Mouse (Mus musculus) spleen, postnatal 4 days (tissue): ENCODE measurements around the gene Ccser1.

Experiments used
- DNase-seq, 2 experiments: peaks; one replicate each; pipeline ENCODE4 v3.0.0; 2022; ENCODE audit warnings: low spot score in 2 of 2

Gene Ccser1

GRCm38 (mm10) chr6:61296188-61297037 lies 116.3 kb downstream of the Ccser1 start:
- DNase-seq = no peak

- no peak for DNase-seq
Observed at GRCm38 (mm10) chr6:61300441-61300840, 120.3 kb downstream of the Ccser1 start.

- no peak for DNase-seq
Observed at GRCm38 (mm10) chr6:61300975-61301374, 120.9 kb downstream of the Ccser1 start.

- no peak for DNase-seq
Observed at GRCm38 (mm10) chr6:61301631-61302030, 121.5 kb downstream of the Ccser1 start.

GRCm38 (mm10) chr6:61311324-61312091 lies 131.4 kb downstream of the Ccser1 start:
- no peak for DNase-seq

- no peak for DNase-seq
Observed at GRCm38 (mm10) chr6:61315884-61316601, 135.9 kb downstream of the Ccser1 start.

GRCm38 (mm10) chr6:61320842-61321241 lies 140.7 kb downstream of the Ccser1 start:
- no peak for DNase-seq

- DNase-seq = no peak
Observed at GRCm38 (mm10) chr6:61322328-61322727, 142.2 kb downstream of the Ccser1 start.

GRCm38 (mm10) chr6:61326131-61326530 lies 146.0 kb downstream of the Ccser1 start:
- no peak for DNase-seq

- DNase-seq = no peak
Observed at GRCm38 (mm10) chr6:61328981-61329380, 148.9 kb downstream of the Ccser1 start.

- no peak for DNase-seq
Observed at GRCm38 (mm10) chr6:61329593-61330540, 149.7 kb downstream of the Ccser1 start.

- no peak for DNase-seq
Observed at GRCm38 (mm10) chr6:61334466-61334865, 154.3 kb downstream of the Ccser1 start.

- DNase-seq = no peak
Observed at GRCm38 (mm10) chr6:61347045-61347838, 167.1 kb downstream of the Ccser1 start.

GRCm38 (mm10) chr6:61363722-61364121 lies 183.6 kb downstream of the Ccser1 start:
- DNase-seq = no peak

GRCm38 (mm10) chr6:61382526-61382925 lies 202.4 kb downstream of the Ccser1 start:
- DNase-seq = no peak

- DNase-seq = no peak
Observed at GRCm38 (mm10) chr6:61382991-61383390, 202.9 kb downstream of the Ccser1 start.

- DNase-seq = no peak
Observed at GRCm38 (mm10) chr6:61387046-61387445, 206.9 kb downstream of the Ccser1 start.

GRCm38 (mm10) chr6:61427490-61427889 lies 247.4 kb downstream of the Ccser1 start:
- DNase-seq = no peak

- DNase-seq = no peak
Observed at GRCm38 (mm10) chr6:61430881-61431725, 251.0 kb downstream of the Ccser1 start.

- DNase-seq = no peak
Observed at GRCm38 (mm10) chr6:61431726-61431984, 251.5 kb downstream of the Ccser1 start.
